Mouse (Mus musculus): Measurements from ENCODE around the gene Txndc9. TPM values are rescaled to one million over a fixed set of nuclear protein-coding genes. Genes with fewer than 3 reads are reported as not detected.

Txndc9 gene
- 11.8 TPM for polyA plus RNA-seq (2015; fragmentation: Illumina TruSeq; extraction: RNeasy Lipid Tissue Mini Kit (QIAGEN cat#74804); ENCODE audit: insufficient read depth, low read depth, low replicate concordance)

DNA sequence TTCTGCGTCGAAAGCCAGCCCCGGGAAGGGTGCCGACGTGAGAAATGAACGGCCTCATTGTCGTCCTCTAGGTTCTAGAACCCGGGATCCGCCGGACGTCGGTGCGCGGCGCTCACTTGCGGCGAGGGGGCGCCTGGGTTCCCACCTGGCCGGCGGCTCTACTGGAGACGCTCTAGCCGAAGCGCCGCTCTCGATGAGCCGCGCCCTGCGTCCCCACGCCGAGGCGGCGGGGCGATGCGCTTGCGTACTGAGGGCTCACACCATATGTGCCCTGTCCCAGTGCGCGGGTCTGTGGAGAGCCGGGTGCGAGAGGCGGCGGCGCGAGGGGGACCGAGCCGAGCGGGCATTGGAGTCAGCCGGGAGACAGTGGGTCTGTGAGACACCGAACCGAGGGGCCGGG is at the start of gene Txndc9, which contains the start of gene Eif5b:
TSS of gene Txndc9 (minus strand) at position 27 of the 400 bp plus-strand sequence.
TSS of gene Eif5b (plus strand) at position 144 of the 400 bp plus-strand sequence.

DNA sequence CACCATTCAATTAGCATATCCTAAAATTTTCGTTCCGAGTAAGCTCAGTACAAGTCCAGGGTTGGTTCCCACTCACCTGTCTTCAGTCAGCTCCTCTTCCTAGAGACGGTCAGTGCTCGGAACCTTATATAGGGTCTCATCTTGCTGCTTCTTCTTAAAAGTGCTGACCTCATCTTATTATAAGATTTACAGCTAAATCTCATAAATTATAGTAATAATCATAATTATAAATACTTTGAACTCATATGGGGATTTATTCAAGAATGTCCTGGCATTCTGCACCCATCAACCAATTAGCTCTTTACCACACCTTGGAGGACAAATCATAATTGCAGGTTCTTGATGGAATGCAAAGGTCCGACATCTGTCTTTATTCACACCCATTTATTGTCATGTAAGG is 40.0 kb downstream of the Txndc9 start, which contains the start of gene Lyg1:
TSS of gene Lyg1 (minus strand) at position 101 of the 400 bp plus-strand sequence.

Other genes starting within 250 kb of the Txndc9 start
- gene Tsga10, start 131.5 kb downstream of the Txndc9 start, polyA plus RNA-seq (2015; fragmentation: Illumina TruSeq; extraction: RNeasy Lipid Tissue Mini Kit (QIAGEN cat#74804); ENCODE audit: insufficient read depth, low read depth, low replicate concordance), result 1.7 TPM
- 1.9 TPM for gene Lipt1, start 126.2 kb downstream of the Txndc9 start, polyA plus RNA-seq (2015; fragmentation: Illumina TruSeq; extraction: RNeasy Lipid Tissue Mini Kit (QIAGEN cat#74804); ENCODE audit: insufficient read depth, low read depth, low replicate concordance)
- 7.2 TPM for gene Mitd1, start 107.5 kb downstream of the Txndc9 start, polyA plus RNA-seq (2015; fragmentation: Illumina TruSeq; extraction: RNeasy Lipid Tissue Mini Kit (QIAGEN cat#74804); ENCODE audit: insufficient read depth, low read depth, low replicate concordance)
- gene Mrpl30, start 107.4 kb downstream of the Txndc9 start, polyA plus RNA-seq (2015; fragmentation: Illumina TruSeq; extraction: RNeasy Lipid Tissue Mini Kit (QIAGEN cat#74804); ENCODE audit: insufficient read depth, low read depth, low replicate concordance), result 55.1 TPM
- gene Lyg2, start 81.4 kb downstream of the Txndc9 start, polyA plus RNA-seq (2015; fragmentation: Illumina TruSeq; extraction: RNeasy Lipid Tissue Mini Kit (QIAGEN cat#74804); ENCODE audit: insufficient read depth, low read depth, low replicate concordance), result not detected
- not detected for gene Lyg1, start 40.1 kb downstream of the Txndc9 start, polyA plus RNA-seq (2015; fragmentation: Illumina TruSeq; extraction: RNeasy Lipid Tissue Mini Kit (QIAGEN cat#74804); ENCODE audit: insufficient read depth, low read depth, low replicate concordance)
- gene Eif5b, start 117 bp upstream of the Txndc9 start, polyA plus RNA-seq (2015; fragmentation: Illumina TruSeq; extraction: RNeasy Lipid Tissue Mini Kit (QIAGEN cat#74804); ENCODE audit: insufficient read depth, low read depth, low replicate concordance), result 19.4 TPM
- 24.8 TPM for gene Rev1, start 131.9 kb upstream of the Txndc9 start, polyA plus RNA-seq (2015; fragmentation: Illumina TruSeq; extraction: RNeasy Lipid Tissue Mini Kit (QIAGEN cat#74804); ENCODE audit: insufficient read depth, low read depth, low replicate concordance)